Mouse (Mus musculus) forebrain, embryonic 12.5 days (tissue): ENCODE data around the gene Lhfpl2. TPM values are rescaled to one million over a fixed set of nuclear protein-coding genes. Genes with fewer than 3 reads are reported as not detected.

ENCODE experiments used
- ATAC-seq: fragments of 200-750 bp; cut with Nextera tagmentation; 2 replicates; pipeline ENCODE4 v1.8.0; 2017; ENCODE audit warnings: moderate TSS enrichment; ENCODE audit not compliant: low FRiP score
- H3K27ac ChIP-seq: fragments of 300-500 bp; sonication (generic); 2 replicates; pipeline ENCODE4 v1.5.1; 2016; ENCODE audit warnings: mild to moderate bottlenecking
- H3K27me3 ChIP-seq: fragments of 300-500 bp; sonication (generic); 2 replicates; pipeline ENCODE4 v1.6.1; 2016; ENCODE audit warnings: mild to moderate bottlenecking
- H3K36me3 ChIP-seq: fragments of 300-500 bp; sonication (generic); replicated peaks from 2 replicates; pipeline ENCODE4 v1.6.1; 2016; ENCODE audit warnings: mild to moderate bottlenecking
- H3K4me1 ChIP-seq: fragments of 300-500 bp; sonication (generic); 2 replicates; pipeline ENCODE4 v1.6.1; 2016
- H3K4me2 ChIP-seq: fragments of 300-500 bp; sonication (generic); 2 replicates; pipeline ENCODE4 v1.6.1; 2016; ENCODE audit warnings: mild to moderate bottlenecking, moderate library complexity
- H3K4me3 ChIP-seq: fragments of 300-500 bp; sonication (generic); replicated peaks from 2 replicates; pipeline ENCODE4 v1.5.1; 2016; ENCODE audit warnings: mild to moderate bottlenecking
- H3K9ac ChIP-seq: fragments of 300-500 bp; sonication (generic); 2 replicates; pipeline ENCODE4 v1.6.1; 2016; ENCODE audit warnings: mild to moderate bottlenecking
- H3K9me3 ChIP-seq: fragments of 300-500 bp; sonication (generic); 2 replicates; pipeline ENCODE4 v1.6.1; 2016
- WGBS: fragments of 180-500 bp; shearing (Covaris S2); methylation state at CpG from one replicate; pipeline ENCODE4 v1.1.7; 2016; 5-methylcytosine and 5-hydroxymethylcytosine counted together
- polyA plus RNA-seq: library from polyadenylated mRNA; unstranded; fragments of >200 nt; fragmentation: Nextera tagmentation; extraction: Ambion mirVana; gene quantifications from 2 replicates; pipeline ENCODE4 v1.2.1, GENCODE M21; 2016

The Lhfpl2 gene
- polyA plus RNA-seq, 1 experiment from 2014 or later = 21.3 TPM

DNA sequence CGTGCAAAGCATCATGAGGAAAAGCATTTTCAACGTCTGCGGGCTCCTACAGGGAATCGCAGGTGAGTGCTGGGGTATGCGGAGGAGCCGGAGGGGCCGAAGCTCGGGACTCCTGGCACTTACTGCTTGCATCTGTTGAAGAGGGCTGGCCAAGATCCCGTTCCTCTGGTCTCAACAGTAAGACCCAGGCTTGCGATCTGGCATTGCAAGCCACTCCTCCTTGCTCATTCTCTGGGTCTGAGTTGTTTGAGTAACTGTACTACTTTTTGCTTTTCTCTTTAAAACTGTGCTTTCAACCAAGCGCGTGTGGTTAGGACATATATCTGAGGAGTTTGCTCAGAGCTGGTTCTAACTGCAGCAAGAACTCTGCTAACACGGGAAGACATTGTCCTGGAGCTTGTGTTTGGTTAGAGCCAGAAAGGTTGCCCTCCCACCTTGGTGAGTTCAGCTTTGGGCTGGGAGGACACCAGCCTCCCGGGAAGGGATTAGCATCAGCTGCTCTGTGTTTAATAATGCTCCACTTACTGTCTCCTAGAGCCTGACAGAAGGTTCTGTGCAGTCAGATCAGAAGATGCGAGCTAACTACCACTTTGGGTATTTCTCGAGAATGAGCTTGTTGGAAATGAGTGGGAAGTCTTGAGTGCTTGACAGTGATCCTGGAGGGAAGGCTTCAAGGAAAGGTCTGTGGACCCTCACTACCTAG, 117.1 kb downstream of the Lhfpl2 start:
- 12% methylated on average over 16 of the region's 16 CpGs for WGBS
- Histone ChIP-seq H3K36me3 (no peaks in the 10 kb centered on the region), H3K4me2 (peak overlapping the region; percentile 98), H3K4me1 (peaks cover 31% of the 10 kb centered on the region), H3K4me3 (peak overlapping the region; percentile 55), H3K27ac (no peak overlapping the region), H3K9ac (peak overlapping the region; percentile 64), H3K27me3 (peaks cover 45% of the 10 kb centered on the region), H3K9me3 (no peaks in the 10 kb centered on the region)
- ATAC-seq = no peak

DNA sequence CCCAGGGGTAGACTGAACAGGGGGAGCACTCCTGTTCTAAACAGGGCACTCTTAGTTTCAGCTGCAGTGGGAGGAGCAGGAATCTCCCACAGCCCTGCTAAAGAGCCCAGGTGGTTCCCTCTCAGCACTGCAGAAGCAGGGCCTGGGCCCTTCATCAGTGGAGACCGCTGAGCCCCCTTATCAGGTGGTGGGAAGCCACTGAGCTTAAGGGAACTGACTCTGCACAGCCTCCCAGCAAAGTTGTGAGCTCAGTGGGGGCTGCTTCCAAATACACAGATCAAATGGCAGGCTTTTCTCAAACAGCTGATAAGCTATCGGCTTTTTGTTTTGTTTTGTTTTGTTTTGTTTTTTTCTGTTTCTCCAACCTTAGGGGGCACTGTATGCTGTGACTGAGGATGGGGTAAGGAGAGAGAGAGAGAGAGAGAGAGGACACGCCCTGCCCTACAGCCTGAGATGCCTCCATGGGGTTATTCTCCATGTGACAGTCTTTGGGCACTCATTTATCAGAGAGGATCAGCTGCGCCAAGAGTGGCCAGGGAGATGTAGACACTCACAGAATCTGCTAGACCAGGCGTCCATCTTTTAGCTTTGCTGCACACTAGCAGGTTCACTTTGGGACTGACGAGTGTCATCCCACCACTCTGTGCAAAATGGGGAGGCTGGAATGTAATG, 117.9 kb downstream of the Lhfpl2 start:
- peaks cover 31% of the 10 kb centered on the region for H3K4me1 ChIP-seq
- no peaks in the 10 kb centered on the region for H3K9me3 ChIP-seq
- no peak overlapping the region for H3K9ac ChIP-seq
- no peak overlapping the region for H3K4me3 ChIP-seq
- peaks cover 45% of the 10 kb centered on the region for H3K27me3 ChIP-seq
- H3K27ac ChIP-seq = no peak overlapping the region
- no peak for ATAC-seq
- 63% methylated on average over 6 of the region's 6 CpGs for WGBS
- peak overlapping the region; percentile 98; the same call in 1 of the 2 replicates for H3K4me2 ChIP-seq
- no peaks in the 10 kb centered on the region for H3K36me3 ChIP-seq

GRCm38 (mm10) chr13:94177148-94177547, 119.6 kb downstream of the Lhfpl2 start:
- H3K4me2 ChIP-seq = no peak overlapping the region
- no peaks in the 10 kb centered on the region for H3K36me3 ChIP-seq
- no peak for ATAC-seq
- H3K9me3 ChIP-seq = no peaks in the 10 kb centered on the region
- peaks cover 28% of the 10 kb centered on the region for H3K4me1 ChIP-seq
- H3K27me3 ChIP-seq = peaks cover 37% of the 10 kb centered on the region
- H3K4me3 ChIP-seq = no peak overlapping the region
- H3K9ac ChIP-seq = no peak overlapping the region
- 49% methylated on average over 7 of the region's 7 CpGs for WGBS
- no peak overlapping the region for H3K27ac ChIP-seq

- no peak overlapping the region for H3K4me2 ChIP-seq
- H3K36me3 ChIP-seq = no peaks in the 10 kb centered on the region
- no peak overlapping the region for H3K4me3 ChIP-seq
- H3K9me3 ChIP-seq = no peaks in the 10 kb centered on the region
- H3K9ac ChIP-seq = no peak overlapping the region
- no peak overlapping the region for H3K27ac ChIP-seq
- peaks cover 23% of the 10 kb centered on the region for H3K27me3 ChIP-seq
- ATAC-seq = peak; percentile 18; the same call in 1 of the 2 replicates
- WGBS = 71% methylated on average over 11 of the region's 11 CpGs
- H3K4me1 ChIP-seq = peaks cover 26% of the 10 kb centered on the region
These were observed 120.9 kb downstream of the Lhfpl2 start for GRCm38 (mm10) chr13:94178401-94179040.

DNA sequence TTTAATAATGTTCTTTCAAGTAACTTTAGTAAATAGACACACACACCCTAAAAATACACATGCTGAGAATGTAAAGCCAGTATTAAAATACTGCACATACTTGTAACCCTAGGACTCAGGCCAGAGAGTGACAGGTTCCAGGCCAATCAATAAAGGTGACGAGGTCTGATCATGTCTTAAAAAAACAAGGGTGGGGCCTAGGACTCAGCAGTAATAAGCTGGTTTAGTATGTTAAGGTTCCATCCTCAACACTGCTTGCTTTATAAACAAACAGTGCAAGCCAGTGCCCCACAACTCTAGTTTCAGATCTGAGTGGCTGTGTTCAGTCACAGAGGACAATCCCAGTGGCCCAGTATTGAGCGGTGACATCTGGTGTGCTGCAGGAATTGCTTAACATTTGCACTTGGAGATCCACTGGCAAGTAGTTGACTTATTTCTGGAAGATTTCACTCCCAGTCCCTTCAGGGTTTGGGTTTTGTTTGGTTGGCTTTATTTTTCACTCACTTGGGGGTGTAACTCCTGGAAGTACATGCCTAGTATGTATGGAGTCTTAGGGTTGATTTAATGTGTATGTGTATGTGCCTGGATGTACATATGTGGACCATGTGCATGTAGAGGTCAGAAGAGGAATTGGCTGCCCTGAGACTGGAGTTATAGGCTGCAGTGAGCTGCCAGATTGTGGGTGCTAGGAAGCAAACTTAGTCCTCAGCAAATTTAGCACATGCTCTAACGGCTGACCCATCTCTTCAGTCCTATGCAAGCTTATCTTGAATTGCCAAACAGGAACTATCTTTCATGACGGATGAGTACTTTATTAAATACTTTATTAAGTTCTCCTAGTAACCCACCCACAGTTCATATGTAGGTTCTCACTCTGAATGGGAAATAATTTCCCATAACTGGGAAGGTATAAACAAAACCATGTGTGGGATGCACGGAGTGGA, 123.2 kb downstream of the Lhfpl2 start:
- Histone ChIP-seq H3K4me3 (no peak overlapping the region), H3K27me3 (peaks cover 2% of the 10 kb centered on the region; the same call in 1 of the 2 replicates), H3K9ac (no peak overlapping the region), H3K4me2 (no peak overlapping the region), H3K36me3 (no peaks in the 10 kb centered on the region), H3K27ac (no peak overlapping the region), H3K9me3 (no peaks in the 10 kb centered on the region), H3K4me1 (peaks cover 7% of the 10 kb centered on the region)
- WGBS = 86% methylated on average over 5 of the region's 5 CpGs
- no peak for ATAC-seq

GRCm38 (mm10) chr13:94182026-94182425, 124.4 kb downstream of the Lhfpl2 start:
- Histone ChIP-seq H3K36me3 (no peaks in the 10 kb centered on the region), H3K27ac (no peak overlapping the region)
- WGBS = 87% methylated on average over 5 of the region's 5 CpGs

DNA sequence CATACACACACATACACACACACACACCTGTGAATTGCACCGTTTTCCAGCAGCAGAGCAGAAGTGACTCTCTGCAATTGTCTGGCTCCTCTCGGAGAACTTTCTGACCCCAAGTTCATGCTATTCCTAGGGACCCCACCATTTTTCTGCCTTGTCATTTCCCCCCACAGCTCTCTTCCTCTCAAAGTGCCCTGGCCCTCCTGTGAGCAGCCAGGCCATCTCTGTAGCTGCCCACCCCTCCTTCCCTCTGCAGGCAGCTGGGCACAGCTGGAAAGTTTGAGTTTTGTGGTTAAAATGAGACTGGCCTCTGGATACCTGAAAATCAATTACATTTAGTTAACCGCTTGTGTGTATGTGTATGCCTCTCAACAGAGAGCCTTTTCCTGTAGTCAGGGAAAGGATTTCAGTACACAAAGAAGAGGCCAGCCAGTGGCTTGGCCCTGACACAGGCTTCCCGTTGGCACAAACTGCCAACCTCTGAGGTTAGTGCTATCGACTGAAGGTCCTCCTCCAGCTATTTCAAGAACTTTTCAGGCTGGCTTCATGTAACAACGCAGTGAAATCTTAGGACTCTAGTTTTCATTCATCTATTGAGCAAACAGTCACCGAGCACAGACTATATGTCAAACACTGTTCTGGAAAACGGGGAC, 125.9 kb downstream of the Lhfpl2 start:
- no peak for ATAC-seq
- Histone ChIP-seq H3K9ac (no peak overlapping the region), H3K4me1 (peaks cover 24% of the 10 kb centered on the region), H3K27ac (no peak overlapping the region), H3K36me3 (no peaks in the 10 kb centered on the region), H3K27me3 (0 out of 2 replicates have a peak, but pooled peaks cover 3% of the 10 kb centered on the region), H3K4me2 (no peak overlapping the region), H3K9me3 (no peaks in the 10 kb centered on the region), H3K4me3 (no peak overlapping the region)
- WGBS = 89% methylated on average over 8 of the region's 8 CpGs

More at GRCm38 (mm10) chr13:94182026-94182425, 124.4 kb downstream of the Lhfpl2 start:
- Histone ChIP-seq H3K27me3 (0 out of 2 replicates have a peak, but pooled peaks cover 3% of the 10 kb centered on the region), H3K4me2 (no peak overlapping the region), H3K4me3 (no peak overlapping the region), H3K9ac (no peak overlapping the region), H3K4me1 (peaks cover 9% of the 10 kb centered on the region), H3K9me3 (no peaks in the 10 kb centered on the region)
- no peak for ATAC-seq

DNA sequence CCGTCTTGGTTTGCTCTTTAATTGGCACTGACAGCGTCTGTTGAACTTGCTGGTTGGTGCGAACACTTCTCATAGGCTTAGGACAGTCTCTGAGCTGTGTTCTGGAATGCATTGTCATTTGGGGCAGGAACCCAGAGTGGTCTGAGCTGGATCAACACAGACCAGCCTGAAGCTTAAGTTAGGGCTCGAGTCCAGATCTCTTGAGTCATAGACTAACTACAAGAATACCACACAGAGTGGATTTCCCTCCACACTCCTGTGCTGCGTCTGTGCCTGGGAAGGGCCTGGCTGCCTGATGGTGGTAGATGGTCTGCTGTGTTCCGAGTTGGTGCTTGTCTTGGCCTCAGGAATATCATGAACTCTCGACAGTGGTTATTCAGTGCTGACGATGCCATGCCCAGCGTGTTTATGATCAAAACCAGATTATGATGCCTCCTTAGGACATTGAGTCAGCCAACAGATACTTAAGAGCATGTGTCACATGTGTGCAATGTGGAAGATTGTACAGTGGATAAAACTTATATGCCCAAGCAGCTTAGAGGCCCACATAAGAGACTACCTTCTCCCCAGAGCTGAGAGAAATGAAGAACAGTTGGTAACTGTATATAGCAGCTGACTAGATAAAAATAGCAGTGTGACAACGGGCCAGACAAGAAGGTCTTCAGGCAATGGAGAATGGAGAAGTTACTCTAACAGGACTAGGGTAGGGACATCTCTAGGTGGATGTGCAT, 127.3 kb downstream of the Lhfpl2 start:
- H3K4me2 ChIP-seq = no peak overlapping the region
- H3K27ac ChIP-seq = no peak overlapping the region
- H3K9me3 ChIP-seq = no peaks in the 10 kb centered on the region
- no peak overlapping the region for H3K4me3 ChIP-seq
- no peak for ATAC-seq
- WGBS = 92% methylated on average over 10 of the region's 10 CpGs
- H3K9ac ChIP-seq = no peak overlapping the region
- 0 out of 2 replicates have a peak, but pooled peaks cover 3% of the 10 kb centered on the region for H3K27me3 ChIP-seq
- peaks cover 21% of the 10 kb centered on the region for H3K4me1 ChIP-seq
- no peaks in the 10 kb centered on the region for H3K36me3 ChIP-seq

DNA sequence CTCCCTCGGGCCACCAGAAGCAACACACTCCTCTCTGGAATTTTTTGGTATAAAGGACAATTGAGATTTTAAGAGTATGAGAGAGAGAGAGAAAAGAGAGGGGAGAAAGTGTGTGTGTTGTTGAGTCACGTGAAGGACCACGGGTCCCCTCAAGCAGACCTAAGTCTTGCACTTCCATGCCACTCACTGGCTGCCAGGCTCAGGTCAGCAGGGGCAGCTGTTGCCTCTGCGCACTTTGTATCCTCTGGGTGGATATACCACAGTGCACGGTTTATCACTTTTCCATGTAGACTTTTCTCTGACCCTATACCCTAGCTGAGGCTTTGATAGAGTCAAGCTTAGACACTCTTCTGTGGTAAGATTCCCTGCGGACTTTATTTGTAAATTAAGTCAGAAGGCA, 128.0 kb downstream of the Lhfpl2 start:
- H3K9ac ChIP-seq = no peak overlapping the region
- no peak for ATAC-seq
- H3K4me1 ChIP-seq = peaks cover 21% of the 10 kb centered on the region
- H3K27ac ChIP-seq = no peak overlapping the region
- no peak overlapping the region for H3K4me3 ChIP-seq
- H3K4me2 ChIP-seq = no peak overlapping the region
- H3K27me3 ChIP-seq = 0 out of 2 replicates have a peak, but pooled peaks cover 3% of the 10 kb centered on the region
- 82% methylated on average over 5 of the region's 6 CpGs for WGBS
- H3K9me3 ChIP-seq = no peaks in the 10 kb centered on the region
- no peaks in the 10 kb centered on the region for H3K36me3 ChIP-seq

DNA sequence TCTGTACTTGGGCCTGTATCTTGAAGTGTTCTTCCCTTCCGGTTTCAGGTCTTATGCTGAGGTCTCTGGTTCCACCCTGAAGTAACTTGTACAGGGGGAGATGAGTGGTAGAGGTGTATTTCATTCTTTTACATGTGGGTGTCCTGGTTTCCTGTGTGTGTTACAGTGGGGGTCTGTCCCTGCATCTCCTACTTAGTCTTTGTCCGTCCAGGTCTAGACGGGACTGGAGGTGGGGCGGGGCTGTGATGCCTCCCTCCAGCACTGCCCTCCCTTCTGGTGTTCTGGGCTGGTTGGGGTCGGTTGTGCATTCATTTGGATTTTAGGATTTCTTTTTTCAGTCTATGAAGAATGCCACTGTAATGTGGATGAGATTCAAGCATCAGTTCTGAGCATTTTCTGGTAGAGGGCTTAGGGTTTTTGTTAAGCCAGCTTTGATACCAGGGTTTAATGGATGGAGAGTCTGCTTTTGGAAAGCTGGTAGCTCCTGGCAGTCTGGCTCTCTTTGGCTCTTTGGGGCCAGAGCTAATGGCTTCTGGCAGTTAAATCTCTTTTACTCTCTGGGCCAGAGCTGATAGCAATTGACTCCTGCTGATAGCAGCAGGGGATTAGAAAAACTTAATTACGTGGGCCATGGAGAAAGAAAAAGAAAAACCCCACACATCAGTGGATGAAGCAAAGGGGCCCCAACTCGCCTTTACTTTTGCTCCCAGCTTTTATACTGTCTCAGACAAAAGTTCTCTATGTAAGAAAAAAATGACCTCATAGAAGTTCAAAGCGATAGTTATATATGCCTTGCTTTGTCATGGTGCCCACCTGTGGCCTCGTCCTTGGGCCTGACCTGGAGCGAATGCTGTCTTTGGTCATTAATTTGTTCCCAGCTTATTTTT, 130.8 kb downstream of the Lhfpl2 start:
- H3K9ac ChIP-seq = no peak overlapping the region
- H3K27ac ChIP-seq = peak overlapping the region; percentile 57
- H3K4me3 ChIP-seq = no peak overlapping the region
- peaks cover 21% of the 10 kb centered on the region for H3K4me1 ChIP-seq
- H3K4me2 ChIP-seq = no peak overlapping the region
- H3K27me3 ChIP-seq = 0 out of 2 replicates have a peak, but pooled peaks cover 3% of the 10 kb centered on the region
- WGBS = 11% methylated on average over 10 of the region's 10 CpGs
- peak; percentile 55; the same call in 1 of the 2 replicates for ATAC-seq
- H3K36me3 ChIP-seq = 0 out of 2 replicates have a peak, but pooled peaks cover 3% of the 10 kb centered on the region
- H3K9me3 ChIP-seq = no peaks in the 10 kb centered on the region
